8 mouse cellular contexts compared by ENCODE assay signal in the genomic region with DNA sequence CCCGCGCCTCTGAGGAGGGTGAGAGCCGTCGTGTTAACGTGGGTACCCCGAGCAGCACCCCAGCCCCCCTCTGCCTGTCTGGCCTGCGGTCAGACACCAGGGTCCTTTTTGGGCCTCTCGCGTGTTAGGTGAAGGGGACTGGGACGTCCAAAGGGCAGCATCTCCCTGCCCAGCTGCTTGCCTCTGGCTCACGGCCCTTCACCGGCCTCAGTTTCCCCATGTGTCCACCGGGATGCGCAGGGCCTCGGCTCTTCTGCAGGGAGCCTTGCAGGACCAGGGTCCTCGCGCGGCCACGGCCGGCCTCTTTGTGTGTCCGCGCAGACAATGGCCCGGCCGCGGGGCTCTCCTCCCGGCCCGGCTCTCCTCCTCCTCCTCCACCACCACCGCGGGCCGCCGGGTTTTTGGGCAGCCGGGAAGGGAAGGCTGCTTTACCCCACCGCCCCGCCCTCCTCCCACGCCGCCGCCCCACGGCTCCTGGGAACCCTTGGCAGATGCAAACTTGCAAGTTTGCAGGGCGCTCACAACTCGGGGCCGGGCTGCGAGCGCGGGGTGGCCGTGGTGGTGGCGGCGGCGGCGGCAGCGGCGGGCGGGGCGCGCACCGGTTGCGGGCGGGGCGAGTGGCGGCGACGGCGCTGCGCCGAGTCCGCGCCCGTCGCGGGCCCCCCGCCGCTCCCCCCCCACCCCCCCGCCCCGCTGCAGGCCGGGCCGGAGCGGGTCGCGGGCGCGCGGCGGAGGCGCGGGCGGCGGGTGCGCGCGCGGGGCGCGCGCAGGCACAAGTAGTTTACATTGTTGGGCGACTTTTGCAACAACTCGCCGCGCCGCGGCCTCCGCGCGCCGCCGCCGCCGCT. TPM values are rescaled to one million over a fixed set of nuclear protein-coding genes. Genes with fewer than 3 reads are reported as not detected.
DNase-seq lines count a peak whose midpoint lies in the region; ATAC-seq and TF ChIP-seq lines count a peak whose summit lies in the region.

No protein-coding gene starts in this region.

- H3K4me3 ChIP-seq in intestine, embryonic 16.5 days (ENCODE audit: low read length) = peak overlapping the region; percentile 91
- peak overlapping the region; percentile 49 for H3K4me3 ChIP-seq in myocyte
- H3K4me3 ChIP-seq in stomach, postnatal 0 days (ENCODE audit: low read depth, low read length) = peak overlapping the region; percentile 61

- DNase-seq in cerebellum, adult 11 months = peak; percentile 39
- DNase-seq in cerebellum, postnatal 25 days = peak; percentile 62 to 73
- DNase-seq in gastrocnemius, postnatal 36 days = peak; percentile 71 to 74
- peak; percentile 72 for DNase-seq in liver
- peak; percentile 85 for DNase-seq in stomach, postnatal 0 days (ENCODE audit: low spot score)

- intact Hi-C loops in gastrocnemius, postnatal 36 days (cut with DNase I) = loop anchor here (2.0 kb wide), 1 partner anchor 84 kb away; no protein-coding TSS in a partner anchor

- H3K27ac ChIP-seq in intestine, embryonic 16.5 days (ENCODE audit: low read length) = peak overlapping the region; percentile 97
- H3K27ac ChIP-seq in stomach, postnatal 0 days (replicated peaks) = peak overlapping the region; percentile 98

- TF ChIP-seq CTCF in stomach, postnatal 0 days (IDR thresholded peaks at IDR 0.05; ENCODE audit: low read depth) = no peak

- TF ChIP-seq EP300 in stomach, postnatal 0 days (optimal IDR thresholded peaks at IDR 0.05) = no peak

- peaks cover 64% of the 10 kb centered on the region for H3K4me1 ChIP-seq in intestine, embryonic 16.5 days (ENCODE audit: control insufficient read depth, insufficient read depth, low read length)
- peaks cover 29% of the 10 kb centered on the region for H3K4me1 ChIP-seq in stomach, postnatal 0 days (replicated peaks; ENCODE audit: control insufficient read depth, insufficient read depth)

- TF ChIP-seq POLR2A in myocyte (IDR thresholded peaks at IDR 0.05; ENCODE audit: insufficient read length, low read depth) = peak; percentile 40

- WGBS in intestine, embryonic 16.5 days = under 1% methylated on average over 39 of the region's 106 CpGs
- WGBS in stomach, postnatal 0 days = 1% methylated on average over 40 of the region's 106 CpGs

- peak overlapping the region; percentile 88 for H3K4me2 ChIP-seq in intestine, embryonic 16.5 days (ENCODE audit: low read depth, low read length)
- peak overlapping the region; percentile 98 for H3K4me2 ChIP-seq in myocyte (ENCODE audit: low read depth)
- H3K4me2 ChIP-seq in stomach, postnatal 0 days (replicated peaks; ENCODE audit: low read depth) = peak overlapping the region; percentile 97

- H3K36me3 ChIP-seq in intestine, embryonic 16.5 days (ENCODE audit: control insufficient read depth, insufficient read depth, low read length) = no peaks in the 10 kb centered on the region
- no peaks in the 10 kb centered on the region for H3K36me3 ChIP-seq in myocyte (ENCODE audit: control insufficient read depth, insufficient read depth)
- H3K36me3 ChIP-seq in stomach, postnatal 0 days (ENCODE audit: control insufficient read depth, insufficient read depth, low read length) = no peaks in the 10 kb centered on the region

- peak overlapping the region; percentile 97 for H3K9ac ChIP-seq in intestine, embryonic 16.5 days (ENCODE audit: low read depth, low read length)
- H3K9ac ChIP-seq in stomach, postnatal 0 days (ENCODE audit: low read length) = peak overlapping the region; percentile 95

- no peaks in the 10 kb centered on the region for H3K9me3 ChIP-seq in intestine, embryonic 16.5 days (ENCODE audit: control insufficient read depth, low read length)
- no peaks in the 10 kb centered on the region for H3K9me3 ChIP-seq in stomach, postnatal 0 days (ENCODE audit: control insufficient read depth, low read length)

- peak overlapping the region; percentile 88 for H3ac ChIP-seq in myocyte (ENCODE audit: control insufficient read depth, insufficient read length)

- H3K79me2 ChIP-seq in myocyte (ENCODE audit: control insufficient read depth, insufficient read depth) = peaks cover 27% of the 10 kb centered on the region

- no peaks in the 10 kb centered on the region for H3K27me3 ChIP-seq in intestine, embryonic 16.5 days (replicated peaks; ENCODE audit: control insufficient read depth, insufficient read depth, low read length)
- no peaks in the 10 kb centered on the region for H3K27me3 ChIP-seq in myocyte (ENCODE audit: control insufficient read depth, insufficient read depth, insufficient read length)
- no peaks in the 10 kb centered on the region for H3K27me3 ChIP-seq in stomach, postnatal 0 days (ENCODE audit: control insufficient read depth, insufficient read depth, low read length)

- ATAC-seq in cerebellum, adult (ENCODE audit: insufficient number of reproducible peaks, low FRiP score, low TSS enrichment) = no peak
- ATAC-seq in intestine, embryonic 16.5 days = peak; percentile 39
- peak; percentile 58 for ATAC-seq in stomach, postnatal 0 days (ENCODE audit: low FRiP score, low TSS enrichment)

TF ChIP-seq in myocyte, 11 proteins besides CTCF, POLR2A, EP300 and RAD21:
- TF ChIP-seq MYOD1 (IDR thresholded peaks at IDR 0.05; ENCODE audit: control insufficient read depth in 1 of 3, insufficient read length in 2 of 3, low read depth in 2 of 3) (no peak), USF1 (IDR thresholded peaks at IDR 0.05; ENCODE audit: low read depth) (no peak), POLR2AphosphoS2 (IDR thresholded peaks at IDR 0.05; ENCODE audit: insufficient read length, low read depth) (no peak), MAX (IDR thresholded peaks at IDR 0.05; ENCODE audit: low read depth) (no peak), REST (IDR thresholded peaks at IDR 0.05; ENCODE audit: insufficient read depth, insufficient read length) (no peak), MYOG (IDR thresholded peaks at IDR 0.05; ENCODE audit: control insufficient read depth in 1 of 3, insufficient read depth in 1 of 3, insufficient read length in 2 of 3, low read depth in 2 of 3) (no peak), CEBPB (IDR thresholded peaks at IDR 0.05; ENCODE audit: insufficient read depth, poor library complexity, severe bottlenecking) (no peak)
TF ChIP-seq in myocyte: peak in this region for 0.

RNA-seq across cellular contexts. Expression of a gene that starts 0.5 kb away (rescaled TPM):
- total RNA-seq in gastrocnemius, postnatal 36 days (2021) = 100 to 1,000 TPM in 1 of 2 experiments, 10 to 100 TPM in 1; 95.6 to 103 TPM
- polyA plus RNA-seq in intestine, embryonic 16.5 days (2015; fragmentation: Nextera tagmentation; extraction: Ambion mirVana) = 9.9 and 11.4 TPM in 2 replicates
- polyA plus RNA-seq in myocyte (2012; fragmentation: generic; extraction: Trizol) = 22.0 TPM
- 8.7 and 10.5 TPM in 2 replicates for polyA plus RNA-seq in stomach, postnatal 0 days (2015; fragmentation: Nextera tagmentation; extraction: Ambion mirVana)
